Mouse (Mus musculus) midbrain, embryonic 11.5 days (tissue): ENCODE measurements around the gene Slc12a1. TPM values are rescaled to one million over a fixed set of nuclear protein-coding genes. Genes with fewer than 3 reads are reported as not detected.

Source experiments
- polyA plus RNA-seq: library from polyadenylated mRNA; unstranded; fragments of >200 nt; fragmentation: Nextera tagmentation; extraction: Ambion mirVana; gene quantifications from 2 replicates; pipeline ENCODE4 v1.2.1, GENCODE M21; 2014

Gene Slc12a1
- polyA plus RNA-seq, 1 experiment from 2014 or later = 0.03 TPM

Other genes with a start within 250 kb of the Slc12a1 start
- 5.0 and 5.3 TPM in 2 replicates for gene Slc24a5, start 84.4 kb upstream of the Slc12a1 start, polyA plus RNA-seq
- 263 and 286 TPM in 2 replicates for gene Myef2, start 28.8 kb upstream of the Slc12a1 start, polyA plus RNA-seq
- 0.15 and 0.36 TPM in 2 replicates for gene Ctxn2, start 15.8 kb upstream of the Slc12a1 start, polyA plus RNA-seq
- 215 and 220 TPM in 2 replicates for gene Dut, start 94.7 kb downstream of the Slc12a1 start, polyA plus RNA-seq